Mouse (Mus musculus) T-helper 17 cell (primary cell): Measurements from ENCODE around the gene Myh14.

Experiments
- in situ Hi-C, 2 experiments: fragments of 300-600 bp; cut with MboI, MseI; formaldehyde crosslinking; loops; 1 replicate in 1 of 2; 2 replicates in 1 of 2; pipeline ENCODE4 v1.15.1; 2025; ENCODE audit warnings: high pct_unique_total_duplicates in 2 of 2

Gene Myh14

GRCm38 (mm10) chr7:44669103-44669502 lies 1.5 kb downstream of the Myh14 start:
- in situ Hi-C loops = no loop called here

GRCm38 (mm10) chr7:44667996-44668738 lies 2.5 kb downstream of the Myh14 start:
- in situ Hi-C loops = no loop called here

- in situ Hi-C loops = no loop called here
Observed at GRCm38 (mm10) chr7:44666462-44666861, 4.2 kb downstream of the Myh14 start.

- in situ Hi-C loops = no loop called here
Observed at GRCm38 (mm10) chr7:44664731-44665130, 5.9 kb downstream of the Myh14 start.

GRCm38 (mm10) chr7:44663546-44663945 lies 7.1 kb downstream of the Myh14 start:
- in situ Hi-C loops = no loop called here

- in situ Hi-C loops = no loop called here
Observed at GRCm38 (mm10) chr7:44662569-44662968, 8.1 kb downstream of the Myh14 start.

GRCm38 (mm10) chr7:44662168-44662567 lies 8.5 kb downstream of the Myh14 start:
- in situ Hi-C loops = no loop called here

GRCm38 (mm10) chr7:44661219-44661618 lies 9.4 kb downstream of the Myh14 start:
- in situ Hi-C loops = no loop called here

GRCm38 (mm10) chr7:44655504-44655903 lies 15.1 kb downstream of the Myh14 start:
- in situ Hi-C loops = no loop called here

GRCm38 (mm10) chr7:44653773-44654172 lies 16.9 kb downstream of the Myh14 start:
- in situ Hi-C loops = no loop called here

- in situ Hi-C loops = no loop called here
Observed at GRCm38 (mm10) chr7:44651416-44651815, 19.2 kb downstream of the Myh14 start.

GRCm38 (mm10) chr7:44649990-44650389 lies 20.7 kb downstream of the Myh14 start:
- in situ Hi-C loops = no loop called here

- in situ Hi-C loops = no loop called here
Observed at GRCm38 (mm10) chr7:44649094-44649610, 21.5 kb downstream of the Myh14 start.

- in situ Hi-C loops = no loop called here
Observed at GRCm38 (mm10) chr7:44647729-44648128, 22.9 kb downstream of the Myh14 start.

GRCm38 (mm10) chr7:44647042-44647724 lies 23.5 kb downstream of the Myh14 start:
- in situ Hi-C loops = no loop called here

- in situ Hi-C loops = no loop called here
Observed at GRCm38 (mm10) chr7:44645951-44646350, 24.7 kb downstream of the Myh14 start.

- in situ Hi-C loops = no loop called here
Observed at GRCm38 (mm10) chr7:44645256-44645655, 25.4 kb downstream of the Myh14 start.

- in situ Hi-C loops = no loop called here
Observed at GRCm38 (mm10) chr7:44641887-44642286, 28.8 kb downstream of the Myh14 start.

- in situ Hi-C loops = no loop called here
Observed at GRCm38 (mm10) chr7:44640843-44641605, 29.6 kb downstream of the Myh14 start.

GRCm38 (mm10) chr7:44638663-44639062 lies 32.0 kb downstream of the Myh14 start:
- in situ Hi-C loops = no loop called here

GRCm38 (mm10) chr7:44636684-44637083 lies 34.0 kb downstream of the Myh14 start:
- in situ Hi-C loops = no loop called here

GRCm38 (mm10) chr7:44633407-44633806 lies 37.2 kb downstream of the Myh14 start:
- in situ Hi-C loops = loop anchor here in 1 of 2 experiments (5.0 kb wide), 1 partner anchor 66 kb away; no protein-coding TSS in a partner anchor
